Mouse (Mus musculus): ENCODE data around the gene B3gat3. TPM values are rescaled to one million over a fixed set of nuclear protein-coding genes. Genes with fewer than 3 reads are reported as not detected.

Gene B3gat3
- polyA plus RNA-seq, 1 experiment from 2014 or later, result 39.5 TPM

- 94% methylated on average over 7 of the region's 7 CpGs for WGBS
- ATAC-seq (no peak), DNase-seq (ENCODE audit: low spot score) (no peak)
- Histone ChIP-seq H3K4me3 (ENCODE audit: low read depth, low read length) (no peak overlapping the region), H3K4me2 (replicated peaks; ENCODE audit: low read depth, low read length) (no peak overlapping the region), H3K4me1 (ENCODE audit: insufficient read depth, low read depth, low read length) (peaks cover 6% of the 10 kb centered on the region; the same call in 1 of the 2 replicates), H3K27me3 (replicated peaks; ENCODE audit: insufficient read depth, low read length) (no peaks in the 10 kb centered on the region), H3K27ac (ENCODE audit: low read length) (no peak overlapping the region), H3K9ac (replicated peaks; ENCODE audit: low read depth) (no peak overlapping the region), H3K9me3 (ENCODE audit: low read length) (no peaks in the 10 kb centered on the region), H3K36me3 (ENCODE audit: insufficient read depth, low read length) (peaks cover 8% of the 10 kb centered on the region; the same call in 1 of the 2 replicates)
- no peak for TF ChIP-seq CTCF (IDR thresholded peaks at IDR 0.05)
- TF ChIP-seq EP300 (IDR thresholded peaks at IDR 0.05), result no peak
These were observed 45.1 kb upstream of the B3gat3 start for GRCm38 (mm10) chr19:8875031-8875430.

GRCm38 (mm10) chr19:8880311-8881033, 39.7 kb upstream of the B3gat3 start, which contains the start of gene Uqcc3:
Gene Uqcc3, minus strand, starts transcription at chr19:8880923.
- Histone ChIP-seq H3K9me3 (ENCODE audit: low read length) (no peaks in the 10 kb centered on the region), H3K4me2 (replicated peaks; ENCODE audit: low read depth, low read length) (peak within 1 kb of the TSS; percentile 79), H3K36me3 (ENCODE audit: insufficient read depth, low read length) (0 out of 2 replicates have a peak, but pooled peaks cover 3% of the 10 kb centered on the region), H3K27me3 (replicated peaks; ENCODE audit: insufficient read depth, low read length) (no peaks in the 10 kb centered on the region), H3K4me1 (ENCODE audit: insufficient read depth, low read depth, low read length) (no peaks in the 10 kb centered on the region), H3K9ac (replicated peaks; ENCODE audit: low read depth) (peak within 1 kb of the TSS; percentile 89), H3K4me3 (ENCODE audit: low read depth, low read length) (peak within 1 kb of the TSS; percentile 67), H3K27ac (ENCODE audit: low read length) (peak within 1 kb of the TSS; percentile 91)
- peak; percentile 95 for DNase-seq (ENCODE audit: low spot score)
- ATAC-seq, result peak; percentile 98
- 0% methylated on average over 42 of the region's 42 CpGs for WGBS
- TF ChIP-seq EP300 (IDR thresholded peaks at IDR 0.05) (0 out of 2 replicates have a peak, but pooled peaks have one; percentile 12), CTCF (IDR thresholded peaks at IDR 0.05) (no peak)

- ATAC-seq (no peak; the same call in 1 of the 2 replicates), DNase-seq (ENCODE audit: low spot score) (no peak)
- Histone ChIP-seq H3K4me1 (ENCODE audit: insufficient read depth, low read depth, low read length) (no peaks in the 10 kb centered on the region), H3K36me3 (ENCODE audit: insufficient read depth, low read length) (no peaks in the 10 kb centered on the region), H3K9me3 (ENCODE audit: low read length) (no peaks in the 10 kb centered on the region), H3K4me3 (ENCODE audit: low read depth, low read length) (peak overlapping the region; percentile 67), H3K27me3 (replicated peaks; ENCODE audit: insufficient read depth, low read length) (no peaks in the 10 kb centered on the region), H3K27ac (ENCODE audit: low read length) (no peak overlapping the region), H3K9ac (replicated peaks; ENCODE audit: low read depth) (peak overlapping the region; percentile 89; the same call in 1 of the 2 replicates), H3K4me2 (replicated peaks; ENCODE audit: low read depth, low read length) (peak overlapping the region; percentile 79)
- 6% methylated on average over 3 of the region's 3 CpGs for WGBS
- TF ChIP-seq EP300 (IDR thresholded peaks at IDR 0.05) (no peak), CTCF (IDR thresholded peaks at IDR 0.05) (no peak)
These were observed 39.2 kb upstream of the B3gat3 start for GRCm38 (mm10) chr19:8881034-8881392.

GRCm38 (mm10) chr19:8883616-8884015, 36.6 kb upstream of the B3gat3 start, which contains the start of the genes Lbhd1 and Gm49403:
Gene Lbhd1, plus strand, starts transcription at chr19:8883732.
Gene Gm49403, plus strand, starts transcription at chr19:8883930.
- H3K9ac ChIP-seq (replicated peaks; ENCODE audit: low read depth), result no peak within 1 kb of the TSS
- no peaks in the 10 kb centered on the region for H3K9me3 ChIP-seq (ENCODE audit: low read length)
- H3K27ac ChIP-seq (ENCODE audit: low read length), result no peak within 1 kb of the TSS
- DNase-seq (ENCODE audit: low spot score), result no peak
- WGBS, result 75% methylated on average over 3 of the region's 3 CpGs
- H3K27me3 ChIP-seq (replicated peaks; ENCODE audit: insufficient read depth, low read length), result no peaks in the 10 kb centered on the region
- peaks cover 6% of the 10 kb centered on the region; the same call in 1 of the 2 replicates for H3K4me1 ChIP-seq (ENCODE audit: insufficient read depth, low read depth, low read length)
- TF ChIP-seq EP300 (IDR thresholded peaks at IDR 0.05) (no peak), CTCF (IDR thresholded peaks at IDR 0.05) (no peak)
- H3K4me2 ChIP-seq (replicated peaks; ENCODE audit: low read depth, low read length), result no peak within 1 kb of the TSS
- no peak for ATAC-seq
- H3K36me3 ChIP-seq (ENCODE audit: insufficient read depth, low read length), result no peaks in the 10 kb centered on the region
- no peak within 1 kb of the TSS for H3K4me3 ChIP-seq (ENCODE audit: low read depth, low read length)

- H3K4me3 ChIP-seq (ENCODE audit: low read depth, low read length), result no peak overlapping the region
These were observed 33.1 kb upstream of the B3gat3 start for GRCm38 (mm10) chr19:8886916-8887584.

More at GRCm38 (mm10) chr19:8886916-8887584, 33.1 kb upstream of the B3gat3 start:
- no peak for ATAC-seq
- DNase-seq (ENCODE audit: low spot score), result peak; percentile 70
- H3K36me3 ChIP-seq (ENCODE audit: insufficient read depth, low read length), result no peaks in the 10 kb centered on the region
- peak overlapping the region; percentile 83; the same call in 1 of the 2 replicates for H3K27ac ChIP-seq (ENCODE audit: low read length)
- 46% methylated on average over 1 of the region's 1 CpGs for WGBS
- H3K4me2 ChIP-seq (replicated peaks; ENCODE audit: low read depth, low read length), result no peak overlapping the region
- peaks cover 6% of the 10 kb centered on the region; the same call in 1 of the 2 replicates for H3K4me1 ChIP-seq (ENCODE audit: insufficient read depth, low read depth, low read length)
- H3K9me3 ChIP-seq (ENCODE audit: low read length), result no peaks in the 10 kb centered on the region
- TF ChIP-seq CTCF (IDR thresholded peaks at IDR 0.05), result no peak
- no peak; the same call in 1 of the 2 replicates for TF ChIP-seq EP300 (IDR thresholded peaks at IDR 0.05)
- no peak overlapping the region for H3K9ac ChIP-seq (replicated peaks; ENCODE audit: low read depth)
- H3K27me3 ChIP-seq (replicated peaks; ENCODE audit: insufficient read depth, low read length), result no peaks in the 10 kb centered on the region

Measured in lung, postnatal 0 days (tissue).